Mouse (Mus musculus): ENCODE measurements around the gene Pla2g12b.

Pla2g12b gene

DNA sequence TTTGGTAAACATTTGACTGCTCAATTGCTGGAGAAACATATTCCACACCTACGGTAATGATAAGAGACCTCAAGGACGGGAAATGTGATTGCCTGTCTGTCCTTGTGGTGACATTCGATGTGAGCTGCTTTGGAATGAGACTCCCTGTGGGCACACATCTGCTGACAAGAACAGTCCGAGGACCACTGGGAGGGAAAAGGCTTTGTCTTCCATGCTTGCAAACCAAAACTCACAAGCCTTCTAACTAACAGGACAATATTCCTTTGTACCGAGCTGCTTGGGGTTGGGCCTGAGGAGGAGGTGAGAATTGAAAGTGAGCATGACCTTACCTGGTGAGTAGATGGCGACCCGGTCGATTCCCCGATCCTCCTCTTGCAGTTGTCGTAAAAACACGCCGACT lies 63.8 kb downstream of the Pla2g12b start:
- no peak for DNase-seq (ENCODE audit: low read depth, low spot score)

DNA sequence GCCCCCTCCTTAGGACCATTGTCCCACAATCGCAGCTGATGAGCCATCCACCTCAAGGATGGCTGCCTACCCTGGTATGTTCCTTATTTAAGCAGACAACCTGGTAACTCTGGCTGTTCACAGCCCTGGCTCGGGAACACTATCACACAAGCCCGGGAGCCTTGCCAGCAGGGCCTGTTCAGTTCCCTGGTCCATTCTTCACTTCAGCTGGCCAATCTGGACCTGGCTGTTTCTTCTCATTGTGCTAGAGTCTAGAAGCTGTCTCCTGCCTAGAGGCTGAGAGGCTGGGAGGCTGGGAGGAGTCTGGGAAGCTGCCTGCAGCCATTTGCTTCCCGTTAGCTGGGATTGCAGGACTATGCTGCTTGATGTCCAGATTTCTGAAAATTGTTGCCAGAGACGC lies 67.0 kb downstream of the Pla2g12b start:
- DNase-seq (ENCODE audit: low read depth, low spot score), result no peak
